Mouse (Mus musculus) lung, embryonic 15.5 days (tissue): Measurements from ENCODE around the gene Asgr1. TPM values are rescaled to one million over a fixed set of nuclear protein-coding genes. Genes with fewer than 3 reads are reported as not detected.

Experiments used
- microRNA counts: library from miRNA; unstranded; fragments of <30 nt; microRNA quantifications from one replicate; lab custom pipeline; 2016
- microRNA-seq: library from miRNA; unstranded; fragments of <30 nt; microRNA quantifications from one replicate; pipeline ENCODE4, GENCODE M21; 2016
- polyA plus RNA-seq: library from polyadenylated mRNA; unstranded; fragments of >200 nt; fragmentation: Nextera tagmentation; extraction: Ambion mirVana; gene quantifications from 2 replicates; pipeline ENCODE4 v1.2.1, GENCODE M21; 2015

Gene Asgr1
- polyA plus RNA-seq, 1 experiment from 2014 or later, result 0.29 TPM

MicroRNAs encoded within 50 kb of the gene (microRNA counts, 519-probe panel; counts per million panel counts)
- microRNA mmu-miR-324-3p (lab: Ali Mortazavi, UCI), result 19.7 counts per million
- 2,537 counts per million, percentile 54 among the panel's probes with 10 or more counts for microRNA mmu-miR-324-5p (lab: Ali Mortazavi, UCI)

Small RNAs within 50 kb of the gene (microRNA-seq; reads per million reads assigned to microRNA genes)
- 2,464 reads per million, percentile 84 among the genes with 10 or more reads in this experiment for gene Mir324

Other genes starting within 250 kb of the Asgr1 start
- gene Tmem102, start 248.5 kb upstream of the Asgr1 start, polyA plus RNA-seq, result 6.3 and 7.3 TPM in 2 replicates
- not detected in 2 replicates for gene Gm39566, start 238.8 kb upstream of the Asgr1 start, polyA plus RNA-seq
- gene Spem2, start 235.6 kb upstream of the Asgr1 start, polyA plus RNA-seq, result not detected in 2 replicates
- not detected in 2 replicates for gene Spem1, start 231.9 kb upstream of the Asgr1 start, polyA plus RNA-seq
- 5.5 and 6.5 TPM in 2 replicates for gene Nlgn2, start 216.3 kb upstream of the Asgr1 start, polyA plus RNA-seq
- 434 and 473 TPM in 2 replicates for gene Tmem256, start 215.6 kb upstream of the Asgr1 start, polyA plus RNA-seq
- 110 and 119 TPM in 2 replicates for gene Plscr3, start 207.7 kb upstream of the Asgr1 start, polyA plus RNA-seq
- 9.2 and 9.6 TPM in 2 replicates for gene Tnk1, start 195.4 kb upstream of the Asgr1 start, polyA plus RNA-seq
- gene Tmem95, start 176.1 kb upstream of the Asgr1 start, polyA plus RNA-seq, result not detected in 2 replicates
- gene Kctd11, start 172.7 kb upstream of the Asgr1 start, polyA plus RNA-seq, result 8.1 and 8.6 TPM in 2 replicates
- gene Acap1, start 158.5 kb upstream of the Asgr1 start, polyA plus RNA-seq, result 1.4 and 5.0 TPM in 2 replicates
- gene 2810408A11Rik, start 153.1 kb upstream of the Asgr1 start, polyA plus RNA-seq, result 11.9 and 13.0 TPM in 2 replicates
- 7.1 and 8.0 TPM in 2 replicates for gene Neurl4, start 153.0 kb upstream of the Asgr1 start, polyA plus RNA-seq
- gene Gps2, start 140.2 kb upstream of the Asgr1 start, polyA plus RNA-seq, result 81.7 and 82.2 TPM in 2 replicates
- gene Eif5a, start 132.1 kb upstream of the Asgr1 start, polyA plus RNA-seq, result 1,673 and 1,693 TPM in 2 replicates
- 2.8 and 3.0 TPM in 2 replicates for gene Ybx2, start 118.3 kb upstream of the Asgr1 start, polyA plus RNA-seq
- 18.0 and 20.6 TPM in 2 replicates for gene Slc2a4, start 105.9 kb upstream of the Asgr1 start, polyA plus RNA-seq
- 154 and 170 TPM in 2 replicates for gene Cldn7, start 89.3 kb upstream of the Asgr1 start, polyA plus RNA-seq
- gene Ctdnep1, start 72.9 kb upstream of the Asgr1 start, polyA plus RNA-seq, result 22.3 and 25.4 TPM in 2 replicates
- 106 and 111 TPM in 2 replicates for gene Elp5, start 71.6 kb upstream of the Asgr1 start, polyA plus RNA-seq
- gene Gabarap, start 62.9 kb upstream of the Asgr1 start, polyA plus RNA-seq, result 453 and 455 TPM in 2 replicates
- 75.0 and 78.2 TPM in 2 replicates for gene Phf23, start 58.3 kb upstream of the Asgr1 start, polyA plus RNA-seq
- gene Dvl2, start 53.5 kb upstream of the Asgr1 start, polyA plus RNA-seq, result 34.7 and 40.3 TPM in 2 replicates
- gene Acadvl, start 38.7 kb upstream of the Asgr1 start, polyA plus RNA-seq, result 73.9 and 81.3 TPM in 2 replicates
- 5.6 and 5.9 TPM in 2 replicates for gene Dlg4, start 37.1 kb upstream of the Asgr1 start, polyA plus RNA-seq
- gene Asgr2, start 38.6 kb downstream of the Asgr1 start, polyA plus RNA-seq, result 0.19 and 0.47 TPM in 2 replicates
- gene Mgl2, start 76.2 kb downstream of the Asgr1 start, polyA plus RNA-seq, result 3.9 and 4.3 TPM in 2 replicates
- gene Clec10a, start 102.1 kb downstream of the Asgr1 start, polyA plus RNA-seq, result 0.65 and 1.2 TPM in 2 replicates
- 0.79 and 1.1 TPM in 2 replicates for gene Slc16a11, start 158.7 kb downstream of the Asgr1 start, polyA plus RNA-seq
- 5.5 and 6.0 TPM in 2 replicates for gene Slc16a13, start 167.0 kb downstream of the Asgr1 start, polyA plus RNA-seq
- 30.2 and 33.9 TPM in 2 replicates for gene Bcl6b, start 175.7 kb downstream of the Asgr1 start, polyA plus RNA-seq
- 175 and 179 TPM in 2 replicates for gene 0610010K14Rik, start 183.8 kb downstream of the Asgr1 start, polyA plus RNA-seq
- gene Gm21988, start 185.7 kb downstream of the Asgr1 start, polyA plus RNA-seq, result 10.8 and 11.0 TPM in 2 replicates
- 179 and 183 TPM in 2 replicates for gene Rnasek, start 185.8 kb downstream of the Asgr1 start, polyA plus RNA-seq
- 7.0 TPM in 2 replicates for gene Alox12, start 201.3 kb downstream of the Asgr1 start, polyA plus RNA-seq